Mouse (Mus musculus): ENCODE results near the gene Slc39a11.

GRCm38 (mm10) chr11:113680954-113681353 is 31.1 kb upstream of the Slc39a11 start:
- TF ChIP-seq E2F4 (IDR thresholded peaks at IDR 0.05; ENCODE audit: insufficient replicate concordance, low read depth, low read length) = no peak
- no peak for TF ChIP-seq CTCF (conservative IDR thresholded peaks at IDR 0.05 in 1 of 2, IDR thresholded peaks at IDR 0.05 in 1 of 2; ENCODE audit: low read depth in 2 of 2, low read length in 2 of 2)
- no peak for TF ChIP-seq POLR2A (IDR thresholded peaks at IDR 0.05; ENCODE audit: low read depth, low read length)
- TF ChIP-seq UBTF (IDR thresholded peaks at IDR 0.05; ENCODE audit: low read depth, low read length) = no peak
- TF ChIP-seq MAFK (IDR thresholded peaks at IDR 0.05; ENCODE audit: insufficient replicate concordance, low read length) = no peak
- TF ChIP-seq NELFE (IDR thresholded peaks at IDR 0.05; ENCODE audit: low read depth, low read length) = no peak
- no peak for TF ChIP-seq ZKSCAN1 (IDR thresholded peaks at IDR 0.05; ENCODE audit: borderline replicate concordance, low read depth, low read length)
- TF ChIP-seq KAT2A (IDR thresholded peaks at IDR 0.05; ENCODE audit: insufficient replicate concordance, low read length) = no peak
- TF ChIP-seq SIN3A (IDR thresholded peaks at IDR 0.05; ENCODE audit: low read length) = no peak
- no peak for TF ChIP-seq EP300 (IDR thresholded peaks at IDR 0.05; ENCODE audit: low read length)
- TF ChIP-seq HCFC1 (IDR thresholded peaks at IDR 0.05; ENCODE audit: low read depth, low read length) = no peak
- TF ChIP-seq NRF1 (IDR thresholded peaks at IDR 0.05; ENCODE audit: low read depth, low read length) = no peak
- no peak for TF ChIP-seq ZC3H11A (IDR thresholded peaks at IDR 0.05; ENCODE audit: low read depth, low read length)

Data from CH12.LX (cell line).